Mouse (Mus musculus): ENCODE data around the gene C1qb. TPM values are rescaled to one million over a fixed set of nuclear protein-coding genes. Genes with fewer than 3 reads are reported as not detected.

The C1qb gene
- 10 to 100 TPM; 13.4 to 16.5 TPM for total RNA-seq (2021)
- long read RNA-seq, experiment 1, transcript C1qb-201 (3 exons, 1,088 nt) = major isoform, 15 of 19 reads
- long read RNA-seq, experiment 1, partial matches to known transcripts = 2 of 19 reads
- long read RNA-seq, experiment 1, other reads (novel, unspliced or antisense) = 2 of 19 reads
- long read RNA-seq, experiment 2, transcript C1qb-201 (3 exons, 1,088 nt) = major isoform, 15 of 17 reads
- long read RNA-seq, experiment 2, partial matches to known transcripts = 1 of 17 reads
- long read RNA-seq, experiment 2, other reads (novel, unspliced or antisense) = 1 of 17 reads

GRCm38 (mm10) chr4:136886101-136886500, at the start of gene C1qb:
Gene C1qb, minus strand, starts transcription at chr4:136886187.
- DNase-seq = peak; percentile 28

GRCm38 (mm10) chr4:136934746-136935613, 49.0 kb upstream of the C1qb start:
- no peak for DNase-seq

GRCm38 (mm10) chr4:136930474-136930873, 44.5 kb upstream of the C1qb start:
- no peak for DNase-seq

- no peak for DNase-seq
Measured at GRCm38 (mm10) chr4:136928928-136929327, 42.9 kb upstream of the C1qb start.

GRCm38 (mm10) chr4:136925804-136926203, 39.8 kb upstream of the C1qb start:
- no peak for DNase-seq

- no peak for DNase-seq
Measured at GRCm38 (mm10) chr4:136924529-136924928, 38.5 kb upstream of the C1qb start.

GRCm38 (mm10) chr4:136919526-136919925, 33.5 kb upstream of the C1qb start:
- DNase-seq = no peak

GRCm38 (mm10) chr4:136918834-136919233, 32.8 kb upstream of the C1qb start:
- DNase-seq = no peak

GRCm38 (mm10) chr4:136917165-136917524, 31.2 kb upstream of the C1qb start:
- DNase-seq = no peak

- DNase-seq = no peak
Measured at GRCm38 (mm10) chr4:136916359-136917164, 30.6 kb upstream of the C1qb start.

- no peak for DNase-seq
Measured at GRCm38 (mm10) chr4:136912841-136913240, 26.9 kb upstream of the C1qb start.

- no peak for DNase-seq
Measured at GRCm38 (mm10) chr4:136911804-136912203, 25.8 kb upstream of the C1qb start.

- DNase-seq = no peak
Measured at GRCm38 (mm10) chr4:136911211-136911646, 25.2 kb upstream of the C1qb start.

- DNase-seq = no peak
Measured at GRCm38 (mm10) chr4:136907809-136908208, 21.8 kb upstream of the C1qb start.

- no peak for DNase-seq
Measured at GRCm38 (mm10) chr4:136907033-136907432, 21.0 kb upstream of the C1qb start.

GRCm38 (mm10) chr4:136904767-136905539, 19.0 kb upstream of the C1qb start:
- DNase-seq = no peak

- no peak for DNase-seq
Measured at GRCm38 (mm10) chr4:136899154-136899553, 13.2 kb upstream of the C1qb start.

- DNase-seq = peak; percentile 21
Measured at GRCm38 (mm10) chr4:136898637-136899036, 12.7 kb upstream of the C1qb start, which contains the start of gene C1qa. Gene C1qa, minus strand, starts transcription at chr4:136898803.

GRCm38 (mm10) chr4:136898084-136898598, 12.2 kb upstream of the C1qb start:
- DNase-seq = no peak

- DNase-seq = no peak
Measured at GRCm38 (mm10) chr4:136896461-136896860, 10.5 kb upstream of the C1qb start.

- peak; percentile 26 for DNase-seq
Measured at GRCm38 (mm10) chr4:136895861-136896260, 9.9 kb upstream of the C1qb start.

Data from gastrocnemius, postnatal 25 days (tissue).